Mouse (Mus musculus) spleen, postnatal 4 days (tissue): ENCODE data around the gene Kif17.
A peak's percentile ranks its signal among the peaks of the same experiment; 100 is the strongest.

Source experiments
- DNase-seq, 2 experiments: peaks; one replicate each; pipeline ENCODE4 v3.0.0; 2022; ENCODE audit warnings: low spot score in 2 of 2

Kif17 gene

DNA sequence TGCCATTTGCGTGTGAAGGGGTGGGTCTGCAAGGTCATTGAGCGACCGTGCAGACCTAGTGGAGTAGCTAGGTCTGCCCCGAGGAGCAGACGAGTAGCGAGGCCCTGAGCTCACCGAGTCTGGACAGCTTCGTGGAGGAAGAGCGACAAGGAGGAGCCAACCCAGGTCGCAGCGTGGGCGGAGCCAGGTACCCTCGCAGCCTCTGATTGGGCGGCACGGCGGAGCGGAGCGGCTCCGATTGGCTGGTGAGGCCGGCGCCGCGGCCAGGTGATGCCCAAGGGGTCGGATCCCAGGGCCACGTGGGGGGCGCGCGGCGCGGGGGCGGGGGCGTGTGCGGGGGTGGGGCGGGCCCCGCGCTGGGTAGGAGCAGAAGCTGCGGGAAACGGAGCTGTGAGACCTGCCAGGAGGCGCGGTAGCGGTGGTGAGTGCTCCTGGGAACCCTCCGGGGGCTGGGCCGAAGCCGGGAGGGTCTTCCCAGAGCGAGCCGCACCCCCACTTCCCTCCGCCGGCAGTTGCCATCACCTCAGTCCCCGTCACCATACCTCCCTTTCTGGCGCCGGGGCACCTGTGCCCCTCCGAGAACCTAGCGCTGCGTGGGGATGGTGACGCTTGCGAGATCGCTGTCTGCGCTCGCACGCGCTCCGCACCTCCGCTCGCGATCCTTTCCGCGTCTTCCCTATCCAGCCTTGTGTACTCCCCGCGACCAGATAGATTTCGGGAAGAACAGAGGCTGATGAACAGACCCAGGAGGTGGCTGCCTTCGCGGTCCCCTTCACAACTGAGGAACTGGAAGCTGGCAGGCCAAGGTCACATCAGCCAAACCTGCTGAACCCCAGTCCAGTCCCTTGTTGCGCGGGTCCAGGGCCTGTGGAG, at the start of gene Kif17, which contains the start of gene Sh2d5:
Kif17 (plus strand) TSS at position 348 of the 873 bp plus-strand sequence.
Sh2d5 (plus strand) TSS at position 316 of the 873 bp plus-strand sequence.
- DNase-seq, result peak; percentile 76 to 87

GRCm38 (mm10) chr4:138200769-138201168, 49.5 kb upstream of the Kif17 start:
- no peak for DNase-seq

DNA sequence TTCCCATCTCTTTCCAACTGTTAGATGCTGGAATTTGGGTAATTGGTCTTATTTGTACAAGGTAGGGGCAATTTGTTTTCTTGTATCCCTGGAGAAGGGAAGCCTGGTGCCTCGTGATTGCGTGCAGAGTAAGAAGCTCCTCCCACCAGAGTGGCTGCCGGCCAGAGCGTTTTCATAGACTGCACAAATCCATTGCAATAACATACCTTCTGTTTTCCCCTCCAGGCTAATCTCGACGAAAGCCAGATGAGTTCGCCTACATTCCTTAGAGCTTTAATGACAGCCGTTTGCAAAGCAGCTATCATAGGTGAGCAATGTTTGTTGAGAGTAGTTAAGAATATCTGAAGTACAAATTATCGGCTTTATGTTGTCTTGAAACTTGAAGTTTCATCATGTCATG, 48.5 kb upstream of the Kif17 start:
- no peak for DNase-seq

DNA sequence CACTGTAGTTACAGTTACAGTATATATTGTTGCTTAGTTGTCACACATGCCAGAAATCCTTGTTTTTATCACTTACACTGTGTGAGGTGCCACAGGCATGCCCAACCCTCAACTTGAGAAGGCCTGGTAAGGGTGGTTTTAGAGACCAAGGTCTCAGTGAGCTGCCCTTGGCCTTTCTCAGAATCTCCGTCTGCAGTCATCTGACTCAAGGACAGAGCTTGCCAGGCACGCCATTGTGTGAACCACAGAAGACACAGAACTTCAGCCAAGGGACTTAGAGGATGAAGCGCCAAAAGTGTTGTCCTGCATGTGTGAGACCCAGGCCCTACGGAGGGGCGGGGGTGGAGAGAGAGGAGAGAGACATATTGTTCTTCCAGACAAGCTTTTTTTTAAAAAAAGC, 40.1 kb upstream of the Kif17 start:
- DNase-seq, result no peak

GRCm38 (mm10) chr4:138213861-138214260, 36.4 kb upstream of the Kif17 start:
- no peak for DNase-seq

DNA sequence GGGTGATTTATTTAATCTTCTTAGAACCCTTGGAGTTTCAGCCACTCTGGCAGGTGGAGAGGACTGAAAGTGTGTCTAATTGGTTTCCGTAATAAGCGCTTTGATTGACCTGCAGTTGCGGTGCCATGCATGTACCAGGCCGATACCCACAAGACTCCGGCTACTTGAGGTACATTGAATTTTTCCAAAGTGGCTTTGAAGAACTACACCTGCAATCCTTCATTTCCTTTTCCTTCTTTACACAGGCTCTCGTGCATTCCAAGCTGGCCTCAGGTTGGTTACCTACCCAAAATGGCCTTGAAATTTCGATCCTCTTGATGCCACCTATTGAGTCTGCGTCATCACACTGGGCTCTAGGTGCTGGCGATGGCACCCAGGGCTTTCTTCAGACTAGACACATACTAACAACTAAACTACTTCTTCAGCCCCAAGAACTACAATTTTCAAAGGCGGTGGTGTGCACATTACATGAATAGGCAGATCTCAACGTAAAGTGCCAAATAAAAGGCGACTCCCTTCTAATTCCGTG, 34.5 kb upstream of the Kif17 start:
- DNase-seq, result peak in 1 of 2 experiments; percentile 16

DNA sequence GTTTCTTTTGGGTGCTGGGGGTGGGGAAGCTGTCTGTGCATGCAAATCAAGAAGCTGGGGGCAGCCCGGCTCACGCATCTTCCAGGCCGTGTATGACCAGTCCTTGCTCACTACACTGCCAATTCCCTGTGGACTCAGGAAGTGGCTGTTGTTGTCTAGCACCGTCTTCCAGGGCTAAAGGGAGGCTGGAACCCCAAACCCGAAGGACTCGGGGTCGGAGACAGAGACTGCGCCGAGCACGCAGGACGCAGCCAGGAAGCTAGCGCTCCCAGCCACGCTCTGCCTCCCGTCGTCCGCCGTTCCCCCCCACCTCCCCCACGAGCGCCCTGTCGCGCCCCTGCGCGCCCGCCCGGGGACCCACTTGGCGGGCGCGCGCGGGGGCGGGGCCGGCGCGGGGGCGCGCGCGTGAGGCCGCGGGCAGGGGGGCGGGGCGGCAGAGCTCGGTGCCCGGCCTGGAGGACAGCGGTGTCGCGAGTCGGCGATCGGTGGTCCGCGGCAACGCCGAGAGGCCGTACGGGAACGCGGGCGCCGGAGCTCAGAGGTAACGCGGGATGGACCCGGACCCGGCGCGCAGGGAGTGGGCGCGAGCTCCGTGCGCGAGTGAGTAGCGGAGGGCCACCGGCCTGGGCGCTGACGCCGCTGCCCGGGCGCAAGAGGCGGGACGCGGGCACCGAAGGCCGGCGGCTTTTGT, 33.9 kb upstream of the Kif17 start, which contains the start of gene Hp1bp3:
Hp1bp3 (plus strand) TSS at position 97 of the 691 bp plus-strand sequence.
- DNase-seq, result peak; percentile 78 to 91

- DNase-seq, result peak; percentile 98 to 99
Observed at GRCm38 (mm10) chr4:138216891-138217392, 33.3 kb upstream of the Kif17 start.

GRCm38 (mm10) chr4:138217441-138217840, 32.8 kb upstream of the Kif17 start:
- DNase-seq, result peak in 1 of 2 experiments; percentile 81

DNA sequence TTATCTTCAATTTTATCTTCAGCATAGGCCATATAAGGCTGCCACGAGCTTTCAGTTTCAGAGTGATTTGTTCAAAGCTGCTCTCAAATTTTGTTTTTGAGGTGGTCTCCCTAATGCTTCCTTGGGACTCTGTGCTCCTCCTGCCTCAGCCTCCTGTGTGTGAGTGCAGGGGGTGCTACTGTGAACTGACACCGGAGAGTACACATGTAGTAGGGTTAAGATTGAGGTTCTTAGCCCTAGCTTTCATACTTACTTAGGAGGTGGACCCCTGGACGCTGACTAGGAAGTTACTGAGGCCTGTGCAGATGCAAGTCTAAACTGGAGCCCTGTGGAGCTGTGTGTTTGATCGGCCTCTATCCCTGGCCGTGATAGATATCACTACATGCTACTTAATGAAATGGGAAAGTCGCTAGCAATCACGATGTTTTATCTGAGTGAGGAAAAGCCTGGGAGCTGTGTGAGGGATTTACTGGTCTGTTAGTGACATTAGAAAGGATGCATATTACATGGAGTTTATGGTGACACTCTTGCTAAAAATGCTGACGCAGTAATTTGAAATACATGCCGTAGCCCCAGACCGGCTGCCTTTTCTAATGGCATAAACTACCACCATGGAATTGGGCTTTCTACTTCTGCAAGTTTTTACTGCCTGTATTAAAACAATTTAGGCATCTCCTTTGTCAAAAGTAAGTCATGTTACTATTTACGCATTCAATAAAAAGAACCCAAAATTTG, 32.1 kb upstream of the Kif17 start:
- peak; percentile 22 to 65 for DNase-seq

DNA sequence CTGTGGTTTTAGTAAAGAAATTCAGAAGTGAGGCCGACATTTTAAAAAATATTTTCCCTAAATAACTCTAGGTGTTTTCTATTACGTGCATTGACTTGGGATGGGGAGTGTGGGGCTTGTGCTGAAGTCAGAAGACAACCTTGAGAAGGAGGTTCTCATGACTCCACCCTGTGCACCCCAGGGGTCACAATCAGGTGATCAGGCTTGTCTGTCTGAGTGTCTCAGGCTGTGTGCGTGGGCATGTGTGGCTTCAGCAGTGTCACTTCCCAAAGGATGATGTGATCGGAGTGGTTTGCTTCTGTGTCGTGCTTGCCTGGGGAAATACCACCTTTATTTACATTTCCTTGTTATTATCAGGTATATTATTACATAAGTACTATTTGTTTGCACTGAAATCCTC, 30.9 kb upstream of the Kif17 start:
- DNase-seq, result no peak

DNA sequence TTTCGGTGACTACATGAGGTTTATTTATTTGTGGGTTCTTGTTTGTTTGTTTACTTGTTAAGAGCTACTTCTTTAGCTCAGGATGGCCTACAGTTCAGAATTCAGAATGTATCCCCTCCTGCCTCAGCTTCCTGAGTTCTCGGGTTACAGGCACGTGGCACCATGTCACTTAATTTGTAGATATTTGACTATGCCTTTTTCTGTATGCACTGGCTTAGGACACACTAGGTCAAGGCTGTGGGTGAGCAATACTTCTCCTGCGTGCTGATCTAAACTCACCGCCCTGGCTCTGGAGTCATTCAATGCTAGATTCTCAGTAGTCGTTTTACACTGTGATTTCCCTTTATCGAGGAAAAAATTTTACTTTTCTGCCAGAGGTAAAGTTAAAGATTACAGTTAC, 29.5 kb upstream of the Kif17 start:
- no peak for DNase-seq

GRCm38 (mm10) chr4:138221406-138221805, 28.8 kb upstream of the Kif17 start:
- no peak for DNase-seq

GRCm38 (mm10) chr4:138222396-138222795, 27.8 kb upstream of the Kif17 start:
- DNase-seq, result no peak

DNA sequence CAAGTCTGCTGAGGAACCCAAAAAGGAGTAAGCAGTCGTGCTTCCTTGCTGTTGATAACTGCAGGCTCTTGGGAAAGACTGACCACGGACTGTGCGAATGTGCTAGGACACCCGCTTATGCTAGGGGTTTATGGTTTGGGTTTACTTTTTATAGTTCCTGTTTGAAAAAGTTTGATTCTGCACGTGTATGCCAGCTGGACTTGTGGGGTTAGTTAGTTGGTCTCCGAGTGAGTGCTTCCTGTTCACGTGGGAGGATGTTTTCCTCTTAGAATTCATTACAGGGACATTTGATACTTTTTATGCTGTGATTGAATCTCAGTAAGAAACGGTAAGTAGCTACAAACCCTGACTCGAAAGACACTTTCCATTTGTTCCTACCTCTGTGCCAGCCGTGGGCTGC, 26.6 kb upstream of the Kif17 start:
- DNase-seq, result no peak

- DNase-seq, result no peak
Observed at GRCm38 (mm10) chr4:138246756-138247665, 3.2 kb upstream of the Kif17 start.

GRCm38 (mm10) chr4:138251819-138252218, 1.6 kb downstream of the Kif17 start:
- no peak for DNase-seq

DNA sequence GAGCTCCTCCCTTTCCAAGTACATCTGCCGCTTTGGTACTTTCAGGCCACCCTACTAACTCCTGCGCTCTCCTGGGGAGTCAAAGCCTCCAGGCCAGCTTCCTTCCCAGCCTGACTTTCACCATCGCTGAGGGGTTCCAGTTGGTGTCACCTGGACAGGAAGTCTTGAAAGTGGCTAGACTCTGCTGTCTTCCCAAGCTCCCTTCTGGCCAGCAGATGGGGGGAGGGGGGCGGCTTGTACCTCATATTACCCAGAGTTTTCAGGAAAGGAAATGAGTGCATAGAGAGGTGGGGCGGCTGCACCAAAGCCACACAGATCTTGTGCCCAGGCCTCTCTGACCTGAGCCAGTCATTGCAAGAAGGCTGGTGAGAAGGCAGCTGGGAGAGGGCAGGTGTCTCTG, 2.0 kb downstream of the Kif17 start:
- no peak for DNase-seq

- peak in 1 of 2 experiments; percentile 16 for DNase-seq
Observed at GRCm38 (mm10) chr4:138257116-138257687, 7.0 kb downstream of the Kif17 start.

DNA sequence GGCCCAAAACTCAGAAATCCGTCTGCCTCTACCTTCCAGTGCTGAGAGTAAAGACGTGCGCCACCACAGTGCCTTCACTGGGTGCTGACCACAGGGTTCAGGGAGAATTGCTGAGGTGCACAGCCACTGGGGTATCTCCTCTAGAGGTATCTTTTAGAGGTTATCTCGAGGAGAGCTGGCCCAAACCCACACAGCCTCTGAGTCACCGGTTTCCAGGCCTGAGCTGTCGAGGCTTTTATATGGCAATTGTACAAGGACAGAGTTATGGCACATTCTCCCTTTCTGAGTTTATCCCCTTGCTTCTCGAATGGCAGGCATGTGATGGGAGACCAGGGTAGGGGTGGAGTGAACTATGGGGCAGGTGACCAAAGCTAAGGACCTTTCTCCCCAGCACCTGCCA, 8.4 kb downstream of the Kif17 start:
- no peak for DNase-seq
